Mouse (Mus musculus): ENCODE measurements at regions not wholly inside any gene's neighbourhood (a gene's known extent, or its start where the extent isn't known, plus 50 kb on each side); places are given as distances from the start of the nearest gene placed in this dataset.
A peak's percentile ranks its signal among the peaks of the same experiment; 100 is the strongest.

DNA sequence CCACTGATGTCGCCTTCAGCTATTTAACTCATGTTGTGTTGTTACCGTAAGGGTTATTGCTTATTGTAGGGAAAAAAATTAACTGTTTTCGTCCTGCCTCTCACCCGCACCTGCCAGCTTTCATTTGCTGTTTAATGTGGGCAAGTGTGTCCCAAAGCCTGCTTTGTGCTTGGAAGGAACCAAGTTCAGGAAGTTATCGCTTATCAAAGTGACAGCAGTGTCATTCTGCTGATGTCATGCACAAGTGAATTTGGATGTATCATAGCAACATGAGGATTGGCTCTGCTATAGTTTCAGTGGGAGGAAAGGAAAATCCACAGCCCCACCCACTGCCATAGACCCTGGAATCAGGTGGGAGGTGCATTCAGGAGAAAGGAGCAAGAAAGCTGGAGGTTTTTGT lies 276.5 kb downstream of the Rnf144b start:
- no peak for DNase-seq (ENCODE audit: low spot score)

DNA sequence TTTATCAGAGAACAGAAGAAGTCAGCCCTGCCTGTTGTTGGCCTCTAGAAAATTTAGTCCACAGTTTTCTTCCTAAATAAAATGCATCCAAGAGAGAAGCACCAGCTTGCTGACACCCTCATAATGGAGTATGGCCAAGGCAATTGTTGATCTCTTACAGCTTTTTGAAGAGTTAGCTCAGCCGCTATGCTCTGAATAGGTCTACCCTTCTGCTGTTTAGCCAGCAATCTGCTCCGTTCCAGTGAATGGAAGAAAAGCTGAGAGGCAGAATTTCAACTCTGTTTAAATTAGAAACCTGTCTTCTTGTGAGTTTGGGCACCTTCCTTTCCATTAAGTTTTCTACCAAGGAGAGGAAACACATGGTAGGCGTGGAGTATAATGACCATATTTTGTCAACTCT lies 290.8 kb downstream of the Rnf144b start:
- DNase-seq (ENCODE audit: low spot score) = peak; percentile 17

DNA sequence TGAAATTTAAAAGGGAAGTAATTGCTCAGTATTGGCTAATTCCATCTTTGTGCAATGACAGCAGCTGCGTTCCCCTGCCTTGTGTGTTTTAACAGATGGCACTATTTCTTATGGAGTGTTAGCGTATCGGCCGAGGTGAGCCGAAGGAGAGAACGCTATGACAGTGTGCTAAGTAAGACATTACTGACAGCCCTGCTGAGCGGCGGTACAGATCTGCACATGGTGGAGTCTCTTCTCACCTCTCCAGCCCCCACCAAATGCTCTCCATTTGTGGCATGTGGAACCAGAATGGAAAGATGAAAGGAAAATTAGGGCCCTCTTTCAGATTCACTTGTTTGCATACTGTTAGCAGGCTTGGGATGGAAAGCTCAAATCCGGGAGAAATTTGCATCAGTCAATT lies 291.5 kb downstream of the Rnf144b start:
- no peak for DNase-seq (ENCODE audit: low spot score)

DNA sequence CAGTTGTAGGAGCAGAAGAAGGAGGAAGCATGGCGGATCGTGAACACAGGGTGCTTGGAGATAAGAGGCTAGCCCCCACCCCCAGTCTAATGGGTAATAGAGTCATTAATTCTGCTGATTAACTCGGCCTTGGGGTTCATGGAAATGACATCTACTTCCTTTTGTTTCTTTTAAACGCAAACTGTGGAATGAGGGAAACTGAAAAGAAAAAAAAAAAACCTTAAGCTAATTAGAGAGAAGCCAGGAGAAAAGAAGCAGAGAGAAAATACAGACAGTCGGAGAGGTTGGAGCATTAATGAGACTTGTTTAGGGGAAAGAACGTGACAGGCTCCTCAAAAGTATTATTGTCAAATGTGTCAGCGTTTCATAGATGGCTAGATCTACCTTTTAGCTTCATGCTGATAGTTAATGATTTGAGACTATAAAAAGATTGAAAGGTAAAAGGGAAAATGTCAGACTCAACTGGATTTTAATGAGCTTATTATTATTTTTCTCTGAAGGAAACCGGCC lies 307.5 kb downstream of the Rnf144b start:
- no peak for DNase-seq (ENCODE audit: low spot score)

DNA sequence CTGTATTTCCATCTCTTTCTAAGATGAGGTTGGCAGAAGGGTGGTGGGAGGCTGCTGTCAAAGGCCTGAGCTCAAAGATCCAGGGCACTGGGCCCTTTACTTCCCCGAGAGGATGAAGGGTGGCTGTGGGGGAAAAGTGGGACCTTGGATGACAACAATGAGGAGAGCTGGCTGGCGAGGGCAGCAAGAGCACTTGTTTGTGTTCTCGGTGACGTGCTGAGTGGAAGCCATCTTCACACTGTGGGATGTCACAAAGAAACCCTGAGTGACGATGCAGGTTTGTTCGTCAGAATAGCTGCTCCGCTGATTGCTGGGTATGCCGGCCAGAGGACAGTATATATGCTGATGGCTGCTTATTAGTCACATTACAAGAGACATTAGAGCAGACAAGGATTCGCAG lies 308.0 kb downstream of the Rnf144b start:
- DNase-seq (ENCODE audit: low spot score) = no peak

DNA sequence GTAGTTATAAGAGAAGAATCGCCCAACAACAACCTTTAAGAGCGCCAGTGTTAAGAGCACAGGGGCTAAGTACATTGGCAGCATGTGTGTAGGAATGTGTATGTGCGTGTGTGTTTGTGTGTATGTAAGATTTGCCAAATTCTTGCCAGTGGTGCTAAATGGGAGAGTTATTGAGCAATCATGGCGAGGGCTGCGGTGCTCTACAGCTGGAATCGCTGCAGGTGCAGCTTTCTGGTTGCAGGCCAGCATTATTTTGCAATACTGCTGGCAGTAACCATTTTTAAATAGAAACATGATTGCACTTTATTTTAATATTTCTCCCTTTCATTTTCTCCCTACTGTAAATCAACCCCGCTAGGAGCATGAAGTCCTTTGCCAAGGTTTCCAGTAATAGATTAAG lies 313.2 kb downstream of the Rnf144b start:
- DNase-seq (ENCODE audit: low spot score) = no peak

DNA sequence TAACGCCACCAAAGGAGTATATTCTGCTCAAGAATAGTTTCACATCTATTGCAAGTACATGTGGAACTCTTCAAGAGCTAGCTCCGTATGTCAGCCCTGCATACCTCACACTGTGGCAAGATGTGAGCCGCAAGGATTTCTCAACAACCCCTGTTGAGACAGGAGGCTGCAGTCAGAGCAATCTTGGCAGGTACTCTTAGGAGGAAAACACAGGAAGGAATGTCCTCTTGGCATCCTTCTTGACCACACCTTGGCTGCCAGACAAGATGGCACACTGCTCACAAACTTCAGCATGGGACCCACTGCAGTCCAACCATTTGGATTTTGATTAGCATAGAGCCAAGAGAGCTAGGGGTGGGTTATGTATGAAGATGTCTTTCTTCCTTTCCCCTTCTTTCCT lies 322.4 kb downstream of the Rnf144b start:
- DNase-seq (ENCODE audit: low spot score) = no peak

DNA sequence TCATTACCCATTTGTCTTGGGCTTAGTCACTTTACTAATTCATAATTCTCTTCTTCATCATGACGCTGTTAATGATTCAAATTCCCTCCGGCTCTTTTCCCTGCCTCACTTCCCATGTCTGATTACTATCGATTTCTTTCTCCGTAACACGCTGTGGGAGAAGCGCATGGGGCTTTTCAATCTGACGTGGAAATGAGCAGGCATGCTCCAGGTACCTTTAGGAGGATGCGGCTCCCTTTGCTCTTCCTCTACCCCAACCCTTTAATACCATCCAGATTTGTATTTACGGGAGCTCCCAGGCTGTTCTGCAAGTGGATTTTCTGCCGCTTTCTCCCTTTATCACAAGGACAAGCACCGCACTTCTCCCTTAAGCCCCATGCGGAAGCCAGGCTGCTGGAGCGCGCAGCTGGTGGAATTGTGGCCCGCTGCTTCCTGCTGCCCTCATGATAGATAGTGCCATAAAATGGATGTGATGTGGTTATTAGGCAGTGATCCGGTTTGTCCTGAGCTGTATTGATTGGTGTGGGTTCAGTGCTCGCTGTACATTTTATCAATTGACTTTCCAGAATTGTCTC lies 329.8 kb downstream of the Rnf144b start:
- no peak for DNase-seq (ENCODE audit: low spot score)

DNA sequence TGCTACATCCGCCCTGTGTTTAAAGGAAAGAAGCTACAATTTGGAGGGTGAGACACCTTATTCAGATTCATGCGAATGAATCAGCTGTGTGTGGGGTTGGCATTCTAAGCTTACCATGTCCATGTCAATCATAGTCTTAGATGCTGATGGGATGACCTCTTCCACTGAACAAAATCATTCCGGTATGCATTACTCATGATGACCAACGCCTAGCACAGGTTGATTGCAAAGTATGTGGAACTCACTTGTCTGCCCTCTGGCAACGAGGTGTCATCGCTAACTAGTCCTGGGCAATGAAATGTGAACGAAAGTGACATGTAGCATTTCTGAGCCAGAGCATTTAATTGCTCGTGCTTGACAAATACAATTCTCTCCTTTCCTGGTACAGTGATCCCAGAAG lies 339.7 kb downstream of the Rnf144b start:
- no peak for DNase-seq (ENCODE audit: low spot score)

DNA sequence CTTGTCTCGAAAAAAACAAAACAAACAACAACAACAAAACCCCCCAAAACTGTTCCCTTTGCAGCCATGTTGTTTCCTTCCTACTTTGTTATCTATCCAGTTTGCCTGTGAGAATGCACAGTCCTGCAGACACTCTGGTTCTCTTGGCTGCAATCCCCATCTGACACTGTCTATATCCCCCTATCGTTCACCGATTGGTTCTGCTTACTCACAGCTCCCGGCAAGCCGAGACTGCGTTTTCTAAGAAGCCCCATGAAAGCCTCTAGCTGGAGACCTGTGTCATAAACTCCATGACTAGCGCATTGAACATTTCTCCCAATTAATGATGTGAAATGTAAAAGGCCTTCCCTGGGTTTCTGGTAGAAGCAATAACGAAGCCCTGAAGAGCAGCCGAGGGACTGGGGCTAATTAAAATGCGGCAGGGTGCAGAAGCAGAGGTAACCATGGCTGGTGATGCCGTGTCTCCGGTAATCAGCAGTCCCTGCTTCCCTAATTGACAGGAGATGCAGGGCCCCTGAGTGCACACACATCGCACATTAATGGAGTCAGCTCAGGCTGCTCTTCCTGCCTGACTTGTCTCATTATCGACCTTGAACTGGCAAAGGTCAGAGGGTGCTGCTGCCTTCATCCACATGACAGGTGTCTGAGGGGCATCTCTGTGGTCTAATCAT lies 349.2 kb downstream of the Rnf144b start:
- no peak for DNase-seq (ENCODE audit: low spot score)

DNA sequence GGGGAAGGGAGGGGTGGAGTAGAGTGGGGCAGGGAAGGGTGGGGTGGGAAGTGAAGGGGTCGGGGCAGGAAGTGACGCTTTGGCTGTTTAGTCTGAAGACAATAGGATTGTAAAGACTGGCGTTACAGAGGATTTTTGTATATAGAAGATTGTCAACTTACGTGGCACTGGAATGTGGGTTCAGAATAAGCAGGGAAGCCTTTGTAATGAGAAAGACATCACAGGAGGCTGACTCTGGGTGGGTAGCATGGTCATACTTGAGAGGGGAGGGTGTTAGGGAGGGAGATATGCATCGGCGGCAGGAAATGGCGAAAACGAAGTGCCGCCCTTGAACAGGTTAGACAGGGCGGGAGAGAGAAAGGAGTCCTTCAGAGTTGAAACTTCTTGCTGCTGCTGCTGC lies 357.7 kb downstream of the Rnf144b start:
- no peak for DNase-seq (ENCODE audit: low spot score)

DNA sequence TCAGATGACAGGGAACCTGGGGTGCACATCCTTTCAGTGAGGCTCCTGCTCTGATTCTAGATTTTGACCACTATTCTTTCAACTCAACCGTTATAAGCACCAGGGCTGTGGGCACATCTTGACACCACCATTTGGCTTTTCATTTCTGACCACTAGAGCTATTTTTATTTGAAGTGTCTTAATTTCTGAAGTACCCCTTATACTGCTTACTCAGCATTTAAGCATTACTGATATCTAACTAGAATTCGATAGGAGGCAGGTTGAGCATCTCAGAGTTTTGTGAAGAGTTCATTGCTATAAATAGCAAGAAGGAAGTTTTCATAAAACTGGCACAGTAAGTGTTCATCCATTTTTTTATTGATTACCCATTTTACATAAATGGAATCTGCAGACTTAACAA lies 362.4 kb downstream of the Rnf144b start:
- no peak for DNase-seq (ENCODE audit: low spot score)

DNA sequence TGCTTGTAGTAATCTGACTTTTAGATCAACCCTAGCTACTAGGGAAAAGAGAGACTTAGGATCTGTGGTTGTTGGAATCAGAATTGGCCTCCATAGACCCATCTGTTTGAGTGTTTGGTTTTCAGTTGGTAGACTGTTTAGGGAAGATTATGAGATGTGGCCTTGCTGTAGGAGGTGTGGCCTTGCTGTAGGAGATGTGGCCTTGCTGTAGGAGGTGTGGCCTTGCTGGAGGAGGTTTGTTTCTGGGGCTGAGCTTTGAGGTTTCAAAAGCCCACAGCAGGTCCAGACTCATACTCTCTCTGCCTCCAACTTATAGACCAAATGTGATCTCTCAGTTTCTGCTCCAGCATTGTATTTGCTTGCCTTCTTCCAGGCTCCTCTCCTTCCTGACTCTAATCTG lies 363.7 kb downstream of the Rnf144b start:
- DNase-seq (ENCODE audit: low spot score) = no peak

DNA sequence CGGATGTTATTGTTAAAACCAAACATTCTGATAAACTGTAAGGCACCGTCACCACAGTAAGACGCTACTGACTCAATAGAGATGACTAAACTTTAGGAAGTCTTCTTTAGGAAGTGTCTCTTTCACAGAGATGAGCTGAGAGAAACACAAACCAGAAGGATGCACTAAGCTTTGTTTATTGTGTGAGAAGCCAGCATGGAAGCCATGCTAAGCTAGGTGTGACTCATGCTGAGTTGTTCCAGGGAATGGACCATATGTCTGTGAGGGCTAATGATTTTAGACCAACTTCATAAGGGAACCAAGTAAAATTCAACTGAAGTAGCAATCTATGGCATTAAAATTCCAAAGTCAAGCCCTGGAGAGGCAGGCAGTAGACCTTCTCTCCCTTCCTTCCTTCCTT lies 364.2 kb downstream of the Rnf144b start:
- no peak for DNase-seq (ENCODE audit: low spot score)

DNA sequence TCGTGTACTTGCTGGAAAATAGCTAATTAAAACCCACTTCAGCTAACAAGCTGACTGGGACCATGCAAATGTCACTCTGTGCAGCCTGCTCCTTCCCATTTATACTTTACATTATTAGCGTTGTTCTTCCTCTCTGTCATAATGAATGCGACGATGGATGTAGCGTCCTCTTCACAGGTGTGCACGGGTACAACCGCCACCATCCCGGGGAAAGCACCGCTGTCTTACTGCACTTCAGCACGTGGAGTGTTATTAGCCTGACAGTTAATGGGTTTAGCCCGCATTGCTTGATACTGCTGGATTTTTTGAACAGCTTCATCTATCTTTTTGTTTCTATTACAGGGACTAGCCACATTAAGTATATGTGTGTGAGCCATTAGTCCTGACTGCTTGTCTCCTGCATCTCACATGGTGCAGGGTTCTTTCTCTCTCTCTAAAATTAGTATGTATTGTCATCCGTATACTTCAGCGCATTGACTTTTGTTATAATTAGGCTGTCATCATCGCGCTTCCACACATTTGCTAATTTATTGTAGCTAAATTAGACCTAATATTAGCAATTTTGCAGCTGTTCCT lies 383.0 kb downstream of the Rnf144b start:
- peak; percentile 1 for DNase-seq (ENCODE audit: low spot score)

DNA sequence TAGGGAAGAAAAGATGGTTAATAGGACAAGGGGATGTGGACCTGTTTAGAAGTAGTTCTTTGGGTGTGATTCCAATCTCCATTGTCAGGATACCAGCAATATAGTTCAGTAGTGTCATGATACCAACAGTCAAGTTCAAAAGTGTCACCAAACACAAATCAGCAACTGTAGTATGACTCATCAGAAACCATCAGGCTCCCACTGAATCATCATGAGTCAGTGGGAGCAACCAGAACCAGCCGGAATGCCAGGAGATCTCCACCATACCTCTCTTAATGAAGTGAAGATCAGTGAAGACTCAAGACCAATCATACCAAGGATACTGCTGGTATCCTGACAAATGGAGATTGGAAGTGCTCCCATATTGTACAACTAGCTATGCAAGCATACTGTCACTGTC lies 410.5 kb downstream of the Rnf144b start:
- DNase-seq (ENCODE audit: low spot score) = no peak

DNA sequence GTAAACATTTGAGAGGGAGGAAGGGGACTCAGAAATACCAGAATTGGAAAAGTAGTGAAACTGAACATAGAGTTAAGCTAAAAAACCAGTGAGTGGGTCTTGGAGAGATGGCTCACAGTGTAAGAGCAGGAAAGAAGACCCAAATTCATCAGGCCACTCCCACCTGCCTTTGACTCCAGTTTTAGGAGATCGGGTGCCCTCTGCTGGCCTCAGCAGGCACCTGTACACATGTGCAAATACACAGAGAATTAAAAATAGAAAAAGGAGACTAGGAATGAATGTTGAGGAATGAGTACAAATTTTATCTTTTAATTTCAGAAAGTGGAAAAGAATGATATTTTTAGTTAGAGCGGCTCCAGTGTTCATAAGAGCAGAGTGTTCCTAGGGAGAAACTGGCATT lies 414.7 kb downstream of the Rnf144b start:
- no peak for DNase-seq (ENCODE audit: low spot score)

DNA sequence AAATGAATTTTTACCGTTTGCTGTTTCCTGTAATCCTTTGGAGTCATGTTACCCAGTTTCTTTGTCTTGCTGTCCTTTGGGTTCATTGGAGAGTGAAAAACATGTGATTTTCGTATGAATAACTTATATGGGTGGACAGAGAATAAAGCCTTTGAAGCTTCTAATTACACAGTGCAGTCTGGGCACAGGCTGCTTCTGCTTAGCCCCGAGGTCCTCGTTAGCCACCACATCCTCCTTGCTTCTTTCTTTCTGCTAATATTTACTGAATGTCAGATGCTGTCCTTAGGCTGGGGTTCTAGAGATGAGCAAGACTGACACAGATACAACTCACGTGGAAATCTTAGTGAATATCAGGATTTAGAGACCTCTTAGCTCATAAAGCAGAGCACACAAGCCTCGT lies 427.2 kb downstream of the Rnf144b start:
- no peak for DNase-seq (ENCODE audit: low spot score)

DNA sequence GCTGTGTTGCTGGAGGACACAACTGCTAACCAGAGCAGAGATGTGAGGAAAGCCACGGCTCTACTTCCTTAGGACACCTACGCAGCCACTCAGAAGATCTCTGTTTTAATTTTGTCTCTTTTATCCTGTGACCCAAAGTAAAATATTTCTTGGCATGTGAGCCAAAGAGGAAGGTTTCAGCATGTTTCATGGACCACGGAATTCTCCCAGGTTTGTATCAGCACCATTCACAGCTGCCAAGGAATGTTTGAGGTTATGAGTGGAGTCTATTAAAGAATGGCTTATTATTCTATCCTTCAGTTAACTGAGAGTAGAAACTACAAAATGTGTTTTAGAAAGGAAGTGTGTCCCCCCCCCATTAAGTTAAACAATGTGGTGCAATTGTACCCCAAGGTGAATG lies 429.8 kb downstream of the Rnf144b start:
- no peak for DNase-seq (ENCODE audit: low spot score)

DNA sequence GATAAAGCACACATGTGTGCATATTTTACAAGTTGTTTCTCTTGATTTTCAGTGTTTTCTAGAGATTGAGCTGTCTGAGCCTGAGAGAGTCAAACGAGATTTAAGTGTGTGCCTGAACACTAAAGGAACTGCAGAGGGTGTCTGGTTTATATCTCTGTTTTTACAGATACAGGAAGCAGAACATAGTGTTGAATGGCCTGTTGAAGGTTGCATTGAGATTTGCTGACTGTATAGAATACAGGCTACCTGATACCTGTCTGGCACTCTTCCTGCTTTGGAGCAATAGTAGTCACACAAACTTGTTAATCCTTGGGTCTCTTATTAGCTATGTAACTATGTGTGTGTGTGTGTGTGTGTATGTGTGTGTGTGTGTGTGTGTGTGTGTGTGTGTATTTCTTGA lies 431.7 kb downstream of the Rnf144b start:
- DNase-seq (ENCODE audit: low spot score) = no peak

DNA sequence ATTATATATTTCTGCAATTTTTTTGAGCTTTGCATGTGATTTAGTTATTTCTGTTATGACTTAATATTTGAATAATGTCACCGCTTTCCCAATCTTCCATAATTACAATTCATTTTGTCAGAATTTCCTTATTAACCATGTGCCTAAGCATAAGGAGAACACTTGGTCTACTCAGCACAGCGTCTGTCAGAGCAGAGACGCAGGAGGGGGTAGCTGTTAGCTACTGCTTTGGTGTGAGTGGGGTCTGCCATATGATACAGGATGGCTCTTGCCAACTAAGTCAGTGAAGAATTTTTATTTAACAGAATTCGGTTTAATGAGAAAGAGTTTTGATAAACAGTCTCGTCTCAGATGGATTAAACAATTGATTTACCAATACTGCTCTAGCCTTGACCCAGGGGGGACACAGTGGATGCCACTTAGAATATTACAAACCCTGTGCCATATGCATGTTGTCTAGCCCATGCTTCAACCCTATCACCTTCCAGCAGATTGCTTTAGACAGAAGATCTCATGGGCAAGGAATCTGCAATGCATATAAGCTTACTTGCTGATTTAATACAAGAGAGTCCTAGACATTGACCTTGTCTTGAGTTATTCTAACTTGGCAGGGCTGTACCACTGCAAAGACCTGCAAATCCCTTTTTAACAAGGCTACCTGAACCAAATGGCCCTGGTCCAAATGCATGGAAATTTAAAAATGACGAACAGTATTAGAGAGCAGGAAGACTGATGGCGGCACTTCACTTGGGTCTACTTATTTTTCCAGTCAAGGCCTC lies 434.9 kb downstream of the Rnf144b start:
- no peak for DNase-seq (ENCODE audit: low spot score)

DNA sequence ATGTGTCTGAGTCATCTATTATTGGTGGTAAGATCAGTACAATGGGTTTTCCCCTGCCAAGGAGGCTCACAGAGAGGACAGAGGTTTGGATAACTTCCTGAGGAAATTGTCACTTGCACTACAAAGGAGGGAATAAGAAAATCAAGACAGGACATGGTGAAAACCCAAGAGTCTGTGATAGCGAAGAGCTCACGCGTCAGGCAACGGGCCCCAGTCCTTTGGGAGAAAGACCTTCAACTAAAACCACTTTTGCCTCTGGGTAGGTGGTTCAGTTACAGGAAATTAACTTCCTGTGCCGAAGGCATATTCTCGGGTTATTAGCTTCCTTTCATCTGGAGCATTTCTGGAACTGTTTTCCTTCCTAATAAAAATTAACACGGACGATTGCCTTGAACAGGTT lies 440.4 kb downstream of the Rnf144b start:
- no peak for DNase-seq (ENCODE audit: low spot score)

DNA sequence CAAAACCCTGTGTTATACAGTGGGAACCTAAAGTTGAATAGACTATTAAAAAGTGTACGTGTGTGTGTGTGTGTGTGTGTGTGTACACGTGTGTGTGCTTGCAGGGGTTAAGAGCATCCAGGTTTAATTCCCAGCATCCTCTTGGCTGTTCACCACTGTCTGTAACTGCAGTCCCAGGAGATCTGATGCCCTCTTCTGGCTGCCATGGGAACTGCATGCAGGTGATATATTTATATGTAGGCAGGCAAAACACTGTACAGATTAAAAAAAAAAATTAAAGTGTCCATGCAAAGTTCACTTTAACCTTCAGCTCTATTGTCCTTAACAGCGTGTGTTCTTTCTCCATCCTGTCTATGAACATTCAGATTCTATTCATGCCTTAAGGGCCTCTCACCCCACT lies 454.1 kb downstream of the Rnf144b start:
- DNase-seq (ENCODE audit: low spot score) = no peak
